Mouse (Mus musculus): Measurements from ENCODE around the gene Vmn1r69. TPM values are rescaled to one million over a fixed set of nuclear protein-coding genes. Genes with fewer than 3 reads are reported as not detected.

Vmn1r69 gene
- not detected for total RNA-seq (2023)

GRCm38 (mm10) chr7:10613559-10613958 is at the start of gene Vmn1r69:
TSS of gene Vmn1r69 (minus strand) at chr7:10613659.

GRCm38 (mm10) chr7:10631232-10631631 is 17.8 kb upstream of the Vmn1r69 start, which contains the start of gene Vmn1r70:
TSS of gene Vmn1r70 (plus strand) at chr7:10631532.

GRCm38 (mm10) chr7:10558385-10558784 is 55.1 kb downstream of the Vmn1r69 start, which contains the start of gene Vmn1r68:
TSS of gene Vmn1r68 (minus strand) at chr7:10558485.

Other genes starting within 250 kb of the Vmn1r69 start
- not detected for gene Vmn1r67, start 170.3 kb downstream of the Vmn1r69 start, total RNA-seq (2023)
- gene Zik1, start 118.3 kb downstream of the Vmn1r69 start, total RNA-seq (2023), result under 1 TPM; 0.26 to 0.33 TPM
- not detected for gene Vmn1r68, start 55.2 kb downstream of the Vmn1r69 start, total RNA-seq (2023)
- not detected for gene Vmn1r70, start 17.9 kb upstream of the Vmn1r69 start, total RNA-seq (2023)
- not detected for gene Nlrp4b, start 74.1 kb upstream of the Vmn1r69 start, total RNA-seq (2023)
- gene Vmn1r71, start 140.7 kb upstream of the Vmn1r69 start, total RNA-seq (2023), result not detected